Mouse (Mus musculus) naive thymus-derived CD4-positive, alpha-beta T cell, adult 2 months (primary cell): Measurements from ENCODE around the gene Gm20498.

Experiments
- DNase-seq: peaks from one replicate; pipeline ENCODE4 v3.0.0-alpha.2; 2011; ENCODE audit warnings: low read depth

Gene Gm20498

GRCm38 (mm10) chr12:81332875-81333421, 199.8 kb downstream of the Gm20498 start, which contains the start of gene Slc8a3:
TSS of gene Slc8a3 (minus strand) at chr12:81333180.
- no peak for DNase-seq

- DNase-seq = no peak
Measured at GRCm38 (mm10) chr12:81331937-81332874, 200.5 kb downstream of the Gm20498 start.

GRCm38 (mm10) chr12:81331046-81331638, 201.6 kb downstream of the Gm20498 start:
- no peak for DNase-seq

GRCm38 (mm10) chr12:81324991-81325390, 207.7 kb downstream of the Gm20498 start:
- no peak for DNase-seq

- no peak for DNase-seq
Measured at GRCm38 (mm10) chr12:81324116-81324515, 208.6 kb downstream of the Gm20498 start.

- no peak for DNase-seq
Measured at GRCm38 (mm10) chr12:81321021-81321420, 211.7 kb downstream of the Gm20498 start.

- no peak for DNase-seq
Measured at GRCm38 (mm10) chr12:81317811-81318210, 214.9 kb downstream of the Gm20498 start.

GRCm38 (mm10) chr12:81315953-81316352, 216.8 kb downstream of the Gm20498 start:
- DNase-seq = no peak
